Mouse (Mus musculus) heart, adult 2 months (tissue): ENCODE results near the gene Htra2. TPM values are rescaled to one million over a fixed set of nuclear protein-coding genes. Genes with fewer than 3 reads are reported as not detected.

ENCODE experiments used
- DNase-seq, 2 experiments: peaks; one replicate each; pipeline ENCODE4 v3.0.0; 2021
- H3K27ac ChIP-seq: fragments of 200-600 bp; 2 replicates; pipeline ENCODE4 v1.8.1; 2022
- H3K27me3 ChIP-seq: fragments of 200-500 bp; 2 replicates; pipeline ENCODE4 v1.6.1; 2012; ENCODE audit warnings: mild to moderate bottlenecking, low read length, inconsistent platforms, mixed read lengths; ENCODE audit not compliant: control insufficient read depth, insufficient read depth
- H3K36me3 ChIP-seq: fragments of 200-500 bp; 2 replicates; pipeline ENCODE4 v1.6.1; 2012; ENCODE audit warnings: low read length, inconsistent platforms; ENCODE audit not compliant: control insufficient read depth, insufficient read depth
- H3K4me1 ChIP-seq: fragments of 200-500 bp; 2 replicates; pipeline ENCODE4 v1.6.1; 2011; ENCODE audit warnings: low read length; ENCODE audit not compliant: control insufficient read depth, insufficient read depth
- H3K4me3 ChIP-seq: fragments of 200-600 bp; 2 replicates; pipeline ENCODE4 v1.8.1; 2022
- H3K79me2 ChIP-seq: fragments of 200-500 bp; replicated peaks from 2 replicates; pipeline ENCODE4 v1.6.1; 2012; ENCODE audit warnings: mild to moderate bottlenecking, inconsistent platforms, low read length, moderate library complexity, mixed read lengths; ENCODE audit not compliant: control insufficient read depth, insufficient read depth
- H3K9ac ChIP-seq: fragments of 200-500 bp; 2 replicates; pipeline ENCODE4 v1.6.1; 2012; ENCODE audit warnings: low read depth, mild to moderate bottlenecking, control low read depth, inconsistent platforms, low read length, mixed read lengths
- CTCF ChIP-seq: fragments of 200-600 bp; IDR thresholded peaks from 2 replicates; pipeline ENCODE4 v1.8.1; 2022; ENCODE audit warnings: antibody characterized with exemption, mild to moderate bottlenecking, moderate library complexity
- EP300 ChIP-seq: fragments of 200-500 bp; IDR thresholded peaks from 2 replicates; pipeline ENCODE4 v1.6.1; 2011; ENCODE audit warnings: low read depth, low read length, control low read depth; ENCODE audit not compliant: insufficient read depth
- POLR2A ChIP-seq: fragments of 200-500 bp; IDR thresholded peaks from 2 replicates; pipeline ENCODE4 v1.6.1; 2011; ENCODE audit warnings: mild to moderate bottlenecking, low read depth, low read length, control low read depth; ENCODE audit not compliant: insufficient read depth
- WGBS: fragments of 180-500 bp; shearing (Covaris S2); methylation state at CpG from one replicate; pipeline ENCODE4 v1.1.7; 2018; 5-methylcytosine and 5-hydroxymethylcytosine counted together
- intact Hi-C: fragments of 180-260 bp; cut with DNase I; formaldehyde crosslinking; loops from one replicate; pipeline ENCODE4 v1.15.1; 2025
- polyA plus RNA-seq: library from polyadenylated mRNA; depleted of rRNA; stranded (reverse); fragments of >200 nt; gene quantifications from 2 replicates; pipeline ENCODE4 v1.2.3, GENCODE M21; 2012
- total RNA-seq, 2 experiments: library from RNA; stranded (reverse); gene quantifications; 2 replicates each; pipeline ENCODE4 v1.2.3; 2021

The Htra2 gene
- total and polyA plus RNA-seq, 3 experiments: 26.9 to 35.4 (median 30.4) TPM

DNA sequence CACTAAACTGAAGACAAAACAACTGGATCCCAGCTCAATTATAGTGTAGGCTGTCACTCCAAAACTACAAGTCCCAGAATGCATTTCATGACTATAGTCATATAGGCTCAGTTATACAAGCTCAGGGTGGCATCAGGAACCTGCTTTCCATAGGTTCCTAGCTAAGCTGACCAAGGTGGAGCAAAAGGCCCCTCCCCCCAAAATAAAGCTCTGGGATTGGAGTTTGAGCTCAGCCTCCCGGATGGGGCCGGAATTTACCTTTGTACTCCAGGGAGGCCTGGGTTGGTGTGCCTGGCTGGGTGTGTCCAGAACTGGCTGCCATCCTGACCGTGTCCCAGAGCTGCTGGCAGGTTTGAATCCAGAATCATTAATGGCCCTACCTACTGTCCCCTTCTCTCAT, 2.7 kb upstream of the Htra2 start, which contains the start of gene Dqx1:
TSS of gene Dqx1 (plus strand) at position 55 of the 400 bp plus-strand sequence.
- Histone ChIP-seq H3K4me3 (no peak within 1 kb of the TSS), H3K27ac (no peak within 1 kb of the TSS), H3K27me3 (no peaks in the 10 kb centered on the region), H3K9ac (no peak within 1 kb of the TSS), H3K36me3 (no peaks in the 10 kb centered on the region), H3K79me2 (no peaks in the 10 kb centered on the region; the same call in 1 of the 2 replicates), H3K4me1 (peaks cover 7% of the 10 kb centered on the region)
- WGBS: 72% methylated on average over 3 of the region's 3 CpGs
- no peak for DNase-seq
- intact Hi-C loops: no loop called here
- TF ChIP-seq EP300 (no peak), CTCF (no peak), POLR2A (no peak)

GRCm38 (mm10) chr6:83054074-83054851, 810 bp downstream of the Htra2 start, which contains the start of gene Aup1:
Aup1 (plus strand) TSS chr6:83054521.
- under 1% methylated on average over 64 of the region's 64 CpGs for WGBS
- peak; percentile 97 to 98 for DNase-seq
- Histone ChIP-seq H3K4me1 (peaks cover 8% of the 10 kb centered on the region), H3K27ac (peak within 1 kb of the TSS; percentile 93), H3K27me3 (no peaks in the 10 kb centered on the region), H3K79me2 (no peaks in the 10 kb centered on the region; the same call in 1 of the 2 replicates), H3K4me3 (peak within 1 kb of the TSS; percentile 88), H3K9ac (peak within 1 kb of the TSS; percentile 92), H3K36me3 (no peaks in the 10 kb centered on the region)
- intact Hi-C loops: loop anchor here (1.0 to 2.0 kb wide), 3 partner anchors 23 to 57 kb away; partner anchors contain the start of genes Mrpl53 and Pcgf1
- no peak for TF ChIP-seq CTCF
- TF ChIP-seq EP300: peak; percentile 90
- peak; percentile 75 for TF ChIP-seq POLR2A

- H3K27me3 ChIP-seq: no peaks in the 10 kb centered on the region; the same call in 1 of the 2 replicates
- no peaks in the 10 kb centered on the region for H3K36me3 ChIP-seq
- H3K79me2 ChIP-seq: no peaks in the 10 kb centered on the region; the same call in 1 of the 2 replicates
- 4% methylated on average over 26 of the region's 26 CpGs for WGBS
- peaks cover 8% of the 10 kb centered on the region for H3K4me1 ChIP-seq
- H3K27ac ChIP-seq: peak overlapping the region; percentile 93
- TF ChIP-seq CTCF (no peak), POLR2A (no peak)
- peak overlapping the region; percentile 75 for H3K9ac ChIP-seq
- peak overlapping the region; percentile 88 for H3K4me3 ChIP-seq
- intact Hi-C loops: no loop called here
- DNase-seq: peak; percentile 43
Observed at GRCm38 (mm10) chr6:83053136-83053960, 1.7 kb downstream of the Htra2 start.

- 71% methylated on average over 10 of the region's 10 CpGs for WGBS
- DNase-seq: no peak
- H3K9ac ChIP-seq: no peak overlapping the region
- no peak overlapping the region for H3K27ac ChIP-seq
- H3K4me3 ChIP-seq: no peak overlapping the region
- H3K36me3 ChIP-seq: no peaks in the 10 kb centered on the region
- peaks cover 6% of the 10 kb centered on the region for H3K4me1 ChIP-seq
- TF ChIP-seq POLR2A: no peak
- no peak for TF ChIP-seq EP300
- TF ChIP-seq CTCF: no peak
- intact Hi-C loops: no loop called here
- no peaks in the 10 kb centered on the region; the same call in 1 of the 2 replicates for H3K27me3 ChIP-seq
- no peaks in the 10 kb centered on the region for H3K79me2 ChIP-seq
Observed at GRCm38 (mm10) chr6:83049367-83049766, 5.7 kb downstream of the Htra2 start.

GRCm38 (mm10) chr6:83044742-83045141, 10.3 kb downstream of the Htra2 start:
- Histone ChIP-seq H3K9ac (no peak overlapping the region), H3K4me3 (no peak overlapping the region), H3K36me3 (no peaks in the 10 kb centered on the region), H3K79me2 (no peaks in the 10 kb centered on the region), H3K27ac (no peak overlapping the region), H3K27me3 (no peaks in the 10 kb centered on the region; the same call in 1 of the 2 replicates), H3K4me1 (peaks cover 2% of the 10 kb centered on the region; the same call in 1 of the 2 replicates)
- 15% methylated on average over 9 of the region's 9 CpGs for WGBS
- intact Hi-C loops: no loop called here
- no peak for TF ChIP-seq CTCF
- no peak for TF ChIP-seq POLR2A
- TF ChIP-seq EP300: 0 out of 2 replicates have a peak, but pooled peaks have one; percentile 43
- DNase-seq: peak; percentile 52 to 58
